Mouse (Mus musculus) heart, embryonic 14.5 days (tissue): ENCODE measurements around the gene Traip. TPM values are rescaled to one million over a fixed set of nuclear protein-coding genes. Genes with fewer than 3 reads are reported as not detected.

ENCODE experiments used
- ATAC-seq: fragments of 200-750 bp; cut with Nextera tagmentation; 2 replicates; pipeline ENCODE4 v1.8.0; 2017; ENCODE audit warnings: low read depth, moderate TSS enrichment; ENCODE audit not compliant: insufficient number of reproducible peaks, insufficient read depth, low FRiP score
- H3K27ac ChIP-seq, 2 experiments: fragments of 200-500 bp in 1 of 2; fragments of 300-500 bp in 1 of 2; sonication (generic) in 1 of 2; replicated peaks in 1 of 2; 2 replicates each; pipeline ENCODE4 v1.5.1; 2012 to 2014; ENCODE audit warnings: low read depth in 2 of 2, low read length in 2 of 2, control low read depth in 1 of 2, mild to moderate bottlenecking in 1 of 2, mixed read lengths in 1 of 2; ENCODE audit not compliant: control insufficient read depth in 1 of 2, insufficient read depth in 1 of 2
- H3K27me3 ChIP-seq: fragments of 300-500 bp; sonication (generic); 2 replicates; pipeline ENCODE4 v1.6.1; 2014; ENCODE audit warnings: mild to moderate bottlenecking, low read length, control low read depth; ENCODE audit not compliant: control insufficient read depth, insufficient read depth
- H3K36me3 ChIP-seq: fragments of 300-500 bp; sonication (generic); 2 replicates; pipeline ENCODE4 v1.6.1; 2014; ENCODE audit warnings: mild to moderate bottlenecking, control low read depth, low read length, mixed read lengths; ENCODE audit not compliant: control insufficient read depth, insufficient read depth
- H3K4me1 ChIP-seq, 2 experiments: fragments of 200-500 bp in 1 of 2; fragments of 300-500 bp in 1 of 2; sonication (generic) in 1 of 2; 2 replicates each; pipeline ENCODE4 v1.6.1; 2012 to 2014; ENCODE audit warnings: low read length in 2 of 2, control low read depth in 1 of 2, mixed read lengths in 1 of 2; ENCODE audit not compliant: control insufficient read depth in 2 of 2, insufficient read depth in 2 of 2
- H3K4me2 ChIP-seq: fragments of 300-500 bp; sonication (generic); 2 replicates; pipeline ENCODE4 v1.6.1; 2014; ENCODE audit warnings: mild to moderate bottlenecking, low read length
- H3K4me3 ChIP-seq, 2 experiments: fragments of 200-500 bp in 1 of 2; fragments of 300-500 bp in 1 of 2; sonication (generic) in 1 of 2; 2 replicates each; pipeline ENCODE4 v1.5.1; 2012 to 2014; ENCODE audit warnings: low read length in 2 of 2, mild to moderate bottlenecking in 2 of 2, control low read depth in 1 of 2, low read depth in 1 of 2, moderate library complexity in 1 of 2; ENCODE audit not compliant: control insufficient read depth in 1 of 2, insufficient read depth in 1 of 2
- H3K9ac ChIP-seq: fragments of 300-500 bp; sonication (generic); 2 replicates; pipeline ENCODE4 v1.6.1; 2014; ENCODE audit warnings: mild to moderate bottlenecking, low read length
- H3K9me3 ChIP-seq: fragments of 300-500 bp; sonication (generic); 2 replicates; pipeline ENCODE4 v1.6.1; 2016; ENCODE audit warnings: low read length, control low read depth; ENCODE audit not compliant: control insufficient read depth
- WGBS: fragments of 180-500 bp; shearing (Covaris S2); extraction: QIAGEN DNeasy Blood & Tissue Kit; methylation state at CpG from one replicate; pipeline ENCODE4 v1.1.7; 2014; 5-methylcytosine and 5-hydroxymethylcytosine counted together
- polyA plus RNA-seq: library from polyadenylated mRNA; unstranded; fragments of >200 nt; fragmentation: Nextera tagmentation; extraction: Ambion mirVana; gene quantifications from 2 replicates; pipeline ENCODE4 v1.2.1, GENCODE M21; 2014

Gene Traip
- polyA plus RNA-seq = 8.6 and 10.2 TPM in 2 replicates

DNA sequence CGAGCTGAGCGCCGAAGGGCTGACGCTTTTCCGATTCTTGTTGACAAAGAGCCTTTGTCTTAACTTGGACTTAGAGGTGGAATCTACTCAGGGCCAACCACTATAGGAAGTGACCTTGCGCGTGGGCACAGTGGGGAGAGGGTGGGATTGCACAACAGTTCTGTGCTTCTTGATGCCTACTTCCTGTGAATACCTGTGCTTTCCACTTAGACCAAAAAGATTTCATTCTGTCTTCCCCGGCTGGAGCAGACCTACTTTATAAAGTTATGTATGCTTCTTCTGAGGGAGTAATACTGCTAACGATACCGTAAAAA lies at the start of gene Traip:
Gene Traip (plus strand): TSS at position 215 of the 314 bp plus-strand sequence.
- Histone ChIP-seq H3K4me3 (peak within 1 kb of the TSS; percentile 69 to 97), H3K4me2 (peak within 1 kb of the TSS; percentile 75), H3K9me3 (no peaks in the 10 kb centered on the region), H3K36me3 (no peaks in the 10 kb centered on the region), H3K27me3 (no peaks in the 10 kb centered on the region), H3K4me1 (peaks cover 3 to 8% of the 10 kb centered on the region in 2 experiments; a peak in 2 of 4 replicates), H3K27ac (peak within 1 kb of the TSS; percentile 61 to 88; a peak in 3 of 4 replicates), H3K9ac (peak within 1 kb of the TSS; percentile 76)
- WGBS = 90% methylated on average over 10 of the region's 10 CpGs
- no peak for ATAC-seq

DNA sequence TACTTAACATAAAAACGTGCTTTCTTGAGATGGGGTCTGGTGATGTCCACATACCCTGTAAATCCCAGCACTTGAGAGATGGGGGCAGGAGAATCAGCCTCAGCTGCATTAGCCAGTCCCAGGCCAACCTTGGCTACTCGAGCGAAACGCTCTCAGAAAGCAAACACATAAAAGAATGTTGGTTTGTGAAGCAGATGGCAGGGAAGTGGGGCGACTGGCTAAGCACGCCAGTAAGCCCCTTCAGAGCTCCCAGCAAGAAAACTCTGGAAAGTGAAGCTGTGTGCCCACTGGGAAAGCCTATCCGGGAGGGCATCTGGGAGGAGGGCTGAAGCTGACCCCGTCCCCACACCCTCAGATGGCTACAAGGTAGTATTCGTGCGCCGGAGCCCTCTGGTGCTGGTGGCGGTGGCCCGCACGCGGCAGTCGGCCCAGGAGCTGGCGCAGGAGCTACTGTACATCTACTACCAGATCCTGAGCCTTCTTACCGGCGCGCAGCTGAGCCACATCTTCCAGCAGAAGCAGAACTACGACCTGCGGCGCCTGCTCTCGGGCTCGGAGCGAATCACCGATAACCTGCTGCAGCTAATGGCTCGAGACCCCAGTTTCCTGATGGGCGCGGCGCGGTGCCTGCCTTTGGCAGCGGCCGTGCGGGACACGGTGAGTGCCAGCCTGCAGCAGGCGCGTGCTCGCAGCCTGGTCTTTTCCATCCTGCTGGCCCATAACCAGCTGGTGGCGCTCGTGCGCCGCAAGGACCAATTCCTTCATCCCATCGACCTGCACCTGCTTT lies 48.9 kb upstream of the Traip start:
- peaks cover 23% of the 10 kb centered on the region for H3K36me3 ChIP-seq
- H3K4me3 ChIP-seq = peak overlapping the region; percentile 35 to 44
- peak overlapping the region; percentile 68 for H3K4me2 ChIP-seq
- ATAC-seq = no peak
- peak overlapping the region; percentile 47; the same call in 1 of the 2 replicates for H3K9ac ChIP-seq
- H3K27ac ChIP-seq = no peak overlapping the region
- peaks cover 3 to 8% of the 10 kb centered on the region in 2 experiments; a peak in 2 of 4 replicates for H3K4me1 ChIP-seq
- 11% methylated on average over 44 of the region's 44 CpGs for WGBS
- H3K27me3 ChIP-seq = peaks cover 9% of the 10 kb centered on the region
- no peaks in the 10 kb centered on the region for H3K9me3 ChIP-seq

DNA sequence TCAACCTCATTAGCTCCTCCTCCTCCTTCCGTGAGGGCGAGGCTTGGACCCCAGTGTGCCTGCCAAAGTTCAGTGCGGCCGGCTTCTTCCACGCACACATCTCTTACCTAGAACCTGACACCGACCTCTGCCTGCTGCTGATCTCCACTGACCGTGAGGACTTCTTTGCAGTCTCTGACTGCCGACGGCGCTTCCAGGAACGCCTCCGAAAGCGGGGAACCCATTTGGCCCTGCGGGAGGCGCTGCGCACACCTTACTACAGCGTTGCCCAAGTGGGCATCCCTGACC lies 48.4 kb upstream of the Traip start:
- no peak for ATAC-seq
- Histone ChIP-seq H3K4me2 (peak overlapping the region; percentile 68), H3K27me3 (peaks cover 9% of the 10 kb centered on the region), H3K36me3 (peaks cover 23% of the 10 kb centered on the region), H3K27ac (no peak overlapping the region), H3K9ac (no peak overlapping the region), H3K4me1 (peaks cover 9 to 14% of the 10 kb centered on the region in 2 experiments; a peak in 3 of 4 replicates), H3K4me3 (peak overlapping the region in 1 of 2 experiments; percentile 35; a peak in 2 of 4 replicates), H3K9me3 (no peaks in the 10 kb centered on the region)
- 23% methylated on average over 17 of the region's 17 CpGs for WGBS

DNA sequence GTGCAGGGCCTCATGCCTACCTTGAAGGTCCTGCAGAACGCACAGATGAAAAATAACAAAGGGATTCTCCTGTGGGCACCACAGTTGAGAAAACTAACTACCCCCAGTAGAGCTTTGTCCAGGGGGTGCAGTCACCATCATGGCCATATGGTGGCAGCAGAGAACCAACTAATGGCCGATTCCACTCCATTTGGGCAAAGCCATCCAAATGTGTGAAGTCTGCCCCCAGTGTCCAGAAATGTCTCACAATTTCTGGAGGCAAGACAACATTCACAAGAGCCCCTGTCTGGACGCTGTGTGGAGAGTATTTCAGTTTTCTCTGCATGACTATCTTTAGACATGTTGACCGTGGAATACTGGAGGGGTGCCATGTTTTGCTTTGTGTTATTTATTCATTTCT lies 45.2 kb upstream of the Traip start:
- no peaks in the 10 kb centered on the region for H3K9me3 ChIP-seq

DNA sequence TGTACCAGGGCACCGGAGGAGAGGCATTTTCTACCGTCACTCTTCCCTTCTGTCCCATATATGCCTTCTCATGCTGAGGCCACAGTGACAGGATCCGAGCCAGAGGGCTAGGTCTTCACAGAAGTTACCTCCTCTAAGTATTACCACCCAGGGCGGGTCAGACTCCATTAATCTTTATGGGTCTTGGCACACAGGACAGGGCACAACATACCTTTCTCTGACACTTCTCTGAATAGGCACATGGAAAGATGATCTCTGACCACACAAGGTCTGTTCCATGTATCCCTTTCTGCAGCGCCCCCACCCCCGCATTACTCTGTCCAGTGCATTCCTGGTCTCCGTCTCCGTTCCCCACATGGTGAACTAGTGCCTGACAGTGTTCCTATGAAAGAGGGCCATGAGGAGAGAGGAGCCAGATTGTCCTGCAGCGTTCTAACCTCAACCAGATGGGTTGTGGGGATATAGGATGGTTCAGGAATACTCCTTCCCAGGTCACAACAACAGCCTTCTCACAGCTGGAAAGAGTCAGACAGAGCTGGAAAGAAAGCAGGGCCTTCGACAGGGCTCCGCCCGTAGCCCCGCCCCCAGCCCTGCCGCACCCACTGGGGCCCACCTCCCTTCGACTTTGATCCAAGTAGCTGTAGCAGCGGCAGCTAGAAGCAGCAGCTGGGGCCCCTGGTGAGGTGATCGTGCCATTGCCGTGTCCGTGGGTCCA lies 43.5 kb upstream of the Traip start, which contains the start of gene Mst1r:
Gene Mst1r (plus strand): TSS at position 622 of the 715 bp plus-strand sequence.
- peak; percentile 44; the same call in 1 of the 2 replicates for ATAC-seq
- Histone ChIP-seq H3K9me3 (no peaks in the 10 kb centered on the region), H3K27me3 (no peaks in the 10 kb centered on the region), H3K36me3 (peaks cover 7% of the 10 kb centered on the region; the same call in 1 of the 2 replicates), H3K4me1 (peaks cover 34 to 39% of the 10 kb centered on the region in 2 experiments), H3K27ac (peak within 1 kb of the TSS; percentile 30 to 58; a peak in 2 of 4 replicates), H3K9ac (peak within 1 kb of the TSS; percentile 74), H3K4me3 (peak within 1 kb of the TSS; percentile 44 to 50), H3K4me2 (peak within 1 kb of the TSS; percentile 80)
- WGBS = 16% methylated on average over 19 of the region's 19 CpGs

More for the DNA sequence above, 45.2 kb upstream of the Traip start:
- Histone ChIP-seq H3K4me1 (peaks cover 34 to 39% of the 10 kb centered on the region in 2 experiments), H3K27ac (0 out of 4 replicates have a peak overlapping the region, but pooled peaks of 1 of the 2 experiments have one; percentile 4), H3K9ac (no peak overlapping the region; the same call in 1 of the 2 replicates), H3K4me2 (no peak overlapping the region), H3K36me3 (peaks cover 14% of the 10 kb centered on the region), H3K27me3 (peaks cover 9% of the 10 kb centered on the region), H3K4me3 (no peak overlapping the region)
- peak; percentile 6; the same call in 1 of the 2 replicates for ATAC-seq
- WGBS = 2% methylated on average over 4 of the region's 4 CpGs

DNA sequence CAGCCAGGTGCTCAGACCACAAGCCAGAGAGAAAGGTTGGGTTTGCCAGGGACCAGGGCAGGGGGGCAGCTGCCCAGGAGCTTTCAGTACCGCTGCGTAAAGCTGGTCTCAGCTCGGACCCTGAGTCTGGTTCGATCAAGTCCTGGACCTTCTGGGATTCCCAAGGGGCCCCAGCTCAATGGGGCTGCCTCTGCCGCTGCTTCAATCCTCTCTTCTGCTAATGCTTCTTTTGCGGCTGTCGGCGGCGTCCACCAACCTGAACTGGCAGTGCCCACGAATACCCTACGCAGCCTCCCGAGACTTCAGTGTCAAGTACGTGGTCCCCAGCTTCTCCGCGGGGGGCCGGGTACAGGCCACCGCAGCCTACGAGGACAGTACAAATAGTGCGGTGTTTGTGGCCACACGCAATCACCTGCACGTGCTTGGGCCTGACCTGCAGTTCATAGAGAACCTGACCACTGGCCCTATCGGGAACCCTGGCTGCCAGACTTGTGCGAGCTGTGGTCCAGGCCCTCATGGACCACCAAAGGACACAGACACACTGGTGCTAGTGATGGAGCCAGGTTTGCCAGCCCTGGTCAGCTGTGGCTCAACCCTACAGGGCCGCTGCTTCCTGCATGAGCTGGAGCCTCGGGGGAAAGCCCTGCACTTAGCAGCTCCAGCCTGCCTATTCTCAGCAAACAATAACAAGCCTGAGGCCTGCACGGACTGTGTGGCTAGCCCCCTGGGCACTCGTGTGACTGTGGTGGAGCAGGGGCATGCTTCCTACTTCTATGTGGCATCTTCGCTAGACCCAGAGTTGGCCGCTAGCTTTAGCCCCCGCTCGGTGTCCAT lies 42.8 kb upstream of the Traip start:
- Histone ChIP-seq H3K9me3 (no peaks in the 10 kb centered on the region), H3K27ac (peak overlapping the region in 1 of 2 experiments; percentile 30; a peak in 1 of 4 replicates), H3K36me3 (peaks cover 2% of the 10 kb centered on the region; the same call in 1 of the 2 replicates), H3K4me2 (peak overlapping the region; percentile 80), H3K27me3 (no peaks in the 10 kb centered on the region), H3K9ac (peak overlapping the region; percentile 74), H3K4me3 (peak overlapping the region; percentile 44 to 50), H3K4me1 (peaks cover 34 to 39% of the 10 kb centered on the region in 2 experiments)
- 47% methylated on average over 31 of the region's 31 CpGs for WGBS
- ATAC-seq = no peak

DNA sequence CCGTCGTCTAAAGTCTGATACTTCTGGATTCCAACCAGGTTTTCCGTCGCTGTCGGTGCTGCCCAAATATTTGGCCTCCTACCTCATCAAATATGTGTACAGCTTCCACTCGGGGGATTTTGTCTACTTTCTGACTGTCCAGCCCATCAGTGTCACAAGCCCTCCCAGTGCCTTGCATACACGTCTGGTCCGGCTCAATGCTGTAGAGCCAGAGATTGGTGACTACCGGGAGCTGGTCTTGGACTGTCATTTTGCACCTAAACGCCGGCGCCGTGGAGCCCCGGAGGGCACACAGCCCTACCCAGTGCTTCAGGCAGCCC lies 42.2 kb upstream of the Traip start:
- Histone ChIP-seq H3K4me2 (peak overlapping the region; percentile 80), H3K36me3 (no peaks in the 10 kb centered on the region), H3K27ac (no peak overlapping the region), H3K27me3 (no peaks in the 10 kb centered on the region), H3K9ac (peak overlapping the region; percentile 74; the same call in 1 of the 2 replicates), H3K9me3 (no peaks in the 10 kb centered on the region), H3K4me1 (peaks cover 34 to 39% of the 10 kb centered on the region in 2 experiments), H3K4me3 (peak overlapping the region; percentile 28 to 44; a peak in 3 of 4 replicates)
- WGBS = 66% methylated on average over 14 of the region's 14 CpGs
- ATAC-seq = no peak
